Mouse (Mus musculus): ENCODE data around the gene Aagab.

GRCm38 (mm10) chr9:63664300-63664745, 61.9 kb downstream of the Aagab start:
- TF ChIP-seq CTCF (IDR thresholded peaks at IDR 0.05; ENCODE audit: borderline replicate concordance, control insufficient read depth, extremely low read depth, insufficient read depth, low read length, poor library complexity) (no peak), POLR2A (IDR thresholded peaks at IDR 0.05; ENCODE audit: control insufficient read depth, extremely low read depth, insufficient read depth, low read length, poor library complexity) (no peak)
